Mouse (Mus musculus): ENCODE measurements around the gene Kbtbd13.
"Not testable (repeated sequence)": the region's sequence is repeated elsewhere in the genome, so short reads cannot be mapped to it uniquely, and the experiment has no call there.

Kbtbd13 gene

GRCm38 (mm10) chr9:65356561-65356960 is 34.9 kb downstream of the Kbtbd13 start:
- no peak for DNase-seq (ENCODE audit: extremely low read depth, low read depth, low spot score)

- DNase-seq (ENCODE audit: extremely low read depth, low read depth, low spot score): no peak
Measured at GRCm38 (mm10) chr9:65353251-65353650, 38.2 kb downstream of the Kbtbd13 start.

- DNase-seq (ENCODE audit: extremely low read depth, low read depth, low spot score): no peak
Measured at GRCm38 (mm10) chr9:65347112-65347850, 44.2 kb downstream of the Kbtbd13 start.

GRCm38 (mm10) chr9:65346476-65347111 is 44.9 kb downstream of the Kbtbd13 start:
- DNase-seq (ENCODE audit: extremely low read depth, low read depth, low spot score): no peak

- DNase-seq (ENCODE audit: extremely low read depth, low read depth, low spot score): peak; percentile 69
Measured at GRCm38 (mm10) chr9:65345854-65346475, 45.5 kb downstream of the Kbtbd13 start, which contains the start of gene Pdcd7. Pdcd7 (plus strand) TSS chr9:65346104.

- not testable (repeated sequence) for DNase-seq (ENCODE audit: extremely low read depth, low read depth, low spot score)
Measured at GRCm38 (mm10) chr9:65345439-65345838, 46.0 kb downstream of the Kbtbd13 start.

- no peak for DNase-seq (ENCODE audit: extremely low read depth, low read depth, low spot score)
Measured at GRCm38 (mm10) chr9:65340414-65340813, 51.0 kb downstream of the Kbtbd13 start.

- DNase-seq (ENCODE audit: extremely low read depth, low read depth, low spot score): no peak
Measured at GRCm38 (mm10) chr9:65339146-65339545, 52.3 kb downstream of the Kbtbd13 start.

Measured in fat pad, adult 2 months (tissue).